Mouse (Mus musculus) thymus, adult 18-20 months (tissue): Measurements from ENCODE around the gene Ttc3.
"Not testable (repeated sequence)": the region's sequence is repeated elsewhere in the genome, so short reads cannot be mapped to it uniquely, and the experiment has no call there.

ENCODE experiments used
- DNase-seq, 2 experiments: peaks; one replicate each; pipeline ENCODE4 v3.0.0; 2022; ENCODE audit warnings: mixed read lengths in 2 of 2

Ttc3 gene

GRCm38 (mm10) chr16:94436801-94437200 lies 66.4 kb downstream of the Ttc3 start:
- DNase-seq: no peak

GRCm38 (mm10) chr16:94441361-94441760 lies 70.9 kb downstream of the Ttc3 start:
- no peak for DNase-seq

GRCm38 (mm10) chr16:94449151-94449550 lies 78.7 kb downstream of the Ttc3 start:
- DNase-seq: no peak

- DNase-seq: no peak
Measured at GRCm38 (mm10) chr16:94449632-94450031, 79.2 kb downstream of the Ttc3 start.

GRCm38 (mm10) chr16:94451545-94452488 lies 81.4 kb downstream of the Ttc3 start:
- no peak for DNase-seq

GRCm38 (mm10) chr16:94452768-94453167 lies 82.3 kb downstream of the Ttc3 start:
- DNase-seq: no peak

GRCm38 (mm10) chr16:94454146-94454545 lies 83.7 kb downstream of the Ttc3 start:
- DNase-seq: no peak

- DNase-seq: no peak
Measured at GRCm38 (mm10) chr16:94464067-94464466, 93.6 kb downstream of the Ttc3 start.

- no peak for DNase-seq
Measured at GRCm38 (mm10) chr16:94465900-94466299, 95.5 kb downstream of the Ttc3 start.

GRCm38 (mm10) chr16:94466317-94466716 lies 95.9 kb downstream of the Ttc3 start:
- DNase-seq: not testable (repeated sequence)

- DNase-seq: no peak
Measured at GRCm38 (mm10) chr16:94467337-94468055, 97.1 kb downstream of the Ttc3 start.

- no peak for DNase-seq
Measured at GRCm38 (mm10) chr16:94468391-94468790, 98.0 kb downstream of the Ttc3 start.

- no peak for DNase-seq
Measured at GRCm38 (mm10) chr16:94472515-94472951, 102.1 kb downstream of the Ttc3 start.

- DNase-seq: no peak
Measured at GRCm38 (mm10) chr16:94473086-94473822, 102.8 kb downstream of the Ttc3 start.

- DNase-seq: no peak
Measured at GRCm38 (mm10) chr16:94484752-94485535, 114.5 kb downstream of the Ttc3 start.

- DNase-seq: no peak
Measured at GRCm38 (mm10) chr16:94487341-94487740, 116.9 kb downstream of the Ttc3 start.

GRCm38 (mm10) chr16:94489326-94489725 lies 118.9 kb downstream of the Ttc3 start:
- no peak for DNase-seq

- not testable (repeated sequence) for DNase-seq
Measured at GRCm38 (mm10) chr16:94497176-94497575, 126.8 kb downstream of the Ttc3 start.

- DNase-seq: no peak
Measured at GRCm38 (mm10) chr16:94497911-94498310, 127.5 kb downstream of the Ttc3 start.

- no peak for DNase-seq
Measured at GRCm38 (mm10) chr16:94504192-94504591, 133.8 kb downstream of the Ttc3 start.

- no peak for DNase-seq
Measured at GRCm38 (mm10) chr16:94507071-94507470, 136.7 kb downstream of the Ttc3 start.

- no peak for DNase-seq
Measured at GRCm38 (mm10) chr16:94508769-94509168, 138.4 kb downstream of the Ttc3 start.
